Mouse (Mus musculus) stomach, postnatal 0 days (tissue): ENCODE measurements around the gene Mrpl53.

Experiments
- CTCF ChIP-seq: IDR thresholded peaks from 2 replicates; pipeline ENCODE4 v1.5.1; 2016; ENCODE audit warnings: antibody characterized with exemption, low read depth, mild to moderate bottlenecking, moderate library complexity
- EP300 ChIP-seq: optimal IDR thresholded peaks from 2 replicates; pipeline ENCODE3; 2016; ENCODE audit warnings: antibody characterized with exemption

GRCm38 (mm10) chr6:83117165-83117438, 8.3 kb downstream of the Mrpl53 start:
- no peak for TF ChIP-seq CTCF
- TF ChIP-seq EP300: no peak
